Mouse (Mus musculus) mature B cell (primary cell): Measurements from ENCODE around the gene Aar2.

ENCODE experiments used
- in situ Hi-C: fragments of 300-500 bp; cut with MboI; formaldehyde crosslinking; loops from 2 replicates; pipeline ENCODE4 v1.14.3; 2019

Gene Aar2

DNA sequence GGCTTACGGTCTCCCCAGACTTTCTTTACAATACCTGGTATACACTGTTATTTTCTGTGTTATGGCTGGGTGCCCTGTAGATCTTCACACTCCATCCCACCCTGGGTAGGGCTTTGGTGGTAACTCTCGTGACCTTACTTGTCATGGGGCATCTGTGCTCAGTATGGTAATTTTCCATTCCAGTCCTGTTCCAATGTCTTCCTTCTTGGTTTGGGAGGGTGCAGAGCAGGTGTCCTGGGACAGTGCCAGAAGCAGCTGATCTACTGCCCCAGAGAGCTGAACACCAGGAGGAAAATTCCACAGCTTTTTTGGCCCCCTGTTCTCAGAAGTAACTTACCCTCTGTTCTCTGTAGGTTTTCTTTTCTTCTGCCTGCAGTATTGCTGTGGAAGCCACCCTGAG lies 19.1 kb downstream of the Aar2 start:
- in situ Hi-C loops = no loop called here

DNA sequence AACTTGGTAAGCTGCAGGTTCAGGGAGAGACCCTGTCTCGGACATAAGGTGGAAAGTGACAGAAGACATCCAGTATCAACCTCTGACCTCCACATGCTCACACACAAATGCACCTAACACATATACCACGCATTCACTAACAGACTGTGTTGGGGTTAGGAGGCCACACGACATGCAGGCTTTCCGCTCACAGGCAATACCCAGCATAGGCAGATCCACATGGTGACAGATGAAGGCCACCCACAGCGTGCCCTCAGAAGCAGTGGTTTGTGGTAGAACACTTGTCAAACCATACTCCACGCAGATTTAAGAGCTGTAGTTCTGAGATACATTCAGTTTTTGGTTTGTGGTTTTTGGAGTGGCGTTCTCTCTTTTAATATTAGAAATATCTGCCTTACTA lies 21.3 kb downstream of the Aar2 start:
- in situ Hi-C loops = no loop called here

DNA sequence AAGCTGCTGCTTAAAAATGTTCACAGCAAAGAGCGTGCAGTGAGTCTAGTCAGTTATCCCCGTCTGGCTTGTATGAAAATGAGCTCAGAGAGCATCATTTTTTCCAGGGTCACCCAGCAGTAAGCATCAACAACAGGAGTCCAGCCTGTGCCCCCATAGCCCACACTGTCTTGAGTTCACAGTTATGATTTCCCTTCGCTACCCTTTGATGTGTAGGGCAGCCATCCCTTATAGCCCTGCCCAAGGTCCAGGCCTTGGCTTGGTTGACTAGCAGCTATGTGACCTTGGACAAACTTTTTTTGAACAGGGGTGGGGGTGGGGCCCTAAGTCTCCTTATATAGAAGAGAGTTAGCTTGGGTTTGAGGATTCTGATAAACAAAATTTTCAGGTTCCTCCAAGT lies 21.9 kb downstream of the Aar2 start:
- in situ Hi-C loops = no loop called here

DNA sequence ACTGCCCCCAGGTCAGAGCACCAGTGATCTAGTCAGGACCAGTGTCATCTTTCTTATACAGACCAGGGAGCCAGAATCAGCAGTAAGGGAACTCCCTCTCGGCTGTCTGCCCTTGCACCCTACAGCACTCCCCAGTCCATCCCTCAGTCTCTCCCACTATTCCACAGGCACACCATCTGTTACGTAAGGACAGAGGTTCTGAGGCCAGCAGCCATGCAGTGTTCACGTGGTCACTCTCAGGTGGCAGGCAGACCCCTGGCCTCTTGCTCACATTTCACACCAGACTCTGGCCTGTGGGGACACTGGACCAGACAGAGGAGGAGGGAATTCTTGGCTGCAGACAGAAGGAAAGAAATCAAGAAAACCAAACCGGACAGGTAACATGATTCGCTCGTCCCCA lies 24.1 kb downstream of the Aar2 start:
- in situ Hi-C loops = no loop called here

DNA sequence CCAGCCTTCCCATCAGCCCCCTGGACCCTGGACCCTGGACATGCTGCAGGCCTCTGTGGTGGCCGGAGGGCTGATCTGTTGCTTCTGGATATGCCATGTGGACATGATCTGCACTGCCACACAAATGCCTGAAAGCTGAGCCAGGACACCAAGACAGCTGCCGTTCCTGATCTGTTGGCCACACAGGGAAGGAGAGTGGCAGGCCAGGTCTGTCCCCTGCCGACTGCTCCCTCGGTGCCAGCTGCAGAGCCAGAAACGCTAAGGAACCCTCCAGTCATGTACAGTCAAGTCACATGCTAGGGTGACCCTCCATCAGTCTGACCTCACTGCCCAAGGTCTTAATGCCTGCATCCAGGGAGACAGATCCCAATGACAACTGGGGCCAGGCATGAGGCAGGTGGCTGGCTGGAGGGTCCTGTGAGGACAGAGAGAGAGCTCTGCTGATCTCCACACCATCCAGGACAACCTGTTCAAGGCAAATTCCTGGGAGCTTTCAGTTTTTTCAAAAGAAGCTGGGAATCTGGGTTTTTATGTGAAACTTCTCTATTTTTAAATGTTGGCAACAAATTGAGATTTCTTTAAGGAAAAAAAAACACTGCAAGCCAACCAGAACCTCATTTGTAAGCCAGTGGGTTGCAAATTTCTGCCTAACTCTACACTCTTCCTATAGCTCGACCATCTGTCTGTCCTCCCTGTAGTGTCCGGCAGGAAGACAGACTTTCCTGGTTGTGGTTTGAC lies 29.6 kb downstream of the Aar2 start:
- in situ Hi-C loops = no loop called here

DNA sequence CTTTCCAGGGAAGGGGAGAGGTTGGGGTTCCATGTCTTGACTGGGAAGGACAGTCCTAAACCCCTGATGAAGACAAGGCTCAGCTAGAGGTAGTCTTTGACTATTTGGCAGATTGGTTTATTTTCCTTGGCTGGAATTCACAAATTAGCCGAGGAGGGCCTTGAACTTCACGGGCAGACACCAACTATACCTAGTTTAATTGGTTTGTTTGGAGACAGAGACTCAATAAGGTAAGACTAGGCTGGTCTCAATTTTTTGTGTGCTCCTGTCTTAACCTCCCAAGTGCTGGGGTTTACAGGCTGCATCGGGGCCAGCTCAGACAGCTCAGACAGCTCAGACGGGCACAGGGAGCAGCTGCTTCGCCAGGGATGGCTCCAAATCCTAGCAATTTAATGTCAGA lies 33.1 kb downstream of the Aar2 start:
- in situ Hi-C loops = no loop called here

DNA sequence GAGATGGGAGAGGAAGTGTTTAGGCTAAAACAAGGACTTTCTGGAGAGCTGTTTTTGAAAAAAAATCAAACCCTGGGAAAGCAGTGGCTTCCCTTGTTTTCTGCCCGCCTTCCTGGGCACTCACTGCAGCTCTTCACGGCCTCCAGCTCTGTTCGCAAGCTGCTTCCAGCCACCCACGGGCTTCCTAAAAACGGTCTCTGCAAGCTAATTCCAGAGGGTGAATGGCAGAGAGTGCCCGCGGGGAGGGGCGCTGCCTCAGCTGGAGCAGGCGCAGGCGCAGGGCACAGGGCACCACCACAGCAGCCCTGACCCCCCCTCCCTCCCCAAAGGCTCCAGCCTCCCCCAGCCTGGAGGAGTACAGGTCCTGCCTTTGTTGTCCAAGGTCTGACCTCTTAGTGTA lies 33.9 kb downstream of the Aar2 start:
- in situ Hi-C loops = no loop called here

DNA sequence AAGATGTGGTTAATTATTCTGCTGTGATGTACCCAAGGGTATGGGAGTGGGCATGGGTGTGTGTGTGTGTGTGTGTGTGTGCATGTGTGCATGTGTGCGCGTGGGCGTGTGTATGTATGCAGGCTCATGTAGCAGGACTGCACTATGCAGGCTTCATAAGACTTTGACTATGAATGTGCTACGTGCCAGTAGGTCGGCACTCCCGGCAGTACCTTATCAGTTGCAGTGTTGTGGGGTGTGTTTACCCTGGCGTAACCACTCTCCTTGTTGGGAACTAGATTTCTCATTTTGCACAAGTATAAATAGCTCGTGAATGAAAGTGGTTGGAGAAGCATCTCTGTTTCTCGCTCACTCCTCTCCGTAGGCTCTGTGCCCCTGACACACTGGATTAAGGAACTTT lies 35.5 kb downstream of the Aar2 start:
- in situ Hi-C loops = no loop called here

DNA sequence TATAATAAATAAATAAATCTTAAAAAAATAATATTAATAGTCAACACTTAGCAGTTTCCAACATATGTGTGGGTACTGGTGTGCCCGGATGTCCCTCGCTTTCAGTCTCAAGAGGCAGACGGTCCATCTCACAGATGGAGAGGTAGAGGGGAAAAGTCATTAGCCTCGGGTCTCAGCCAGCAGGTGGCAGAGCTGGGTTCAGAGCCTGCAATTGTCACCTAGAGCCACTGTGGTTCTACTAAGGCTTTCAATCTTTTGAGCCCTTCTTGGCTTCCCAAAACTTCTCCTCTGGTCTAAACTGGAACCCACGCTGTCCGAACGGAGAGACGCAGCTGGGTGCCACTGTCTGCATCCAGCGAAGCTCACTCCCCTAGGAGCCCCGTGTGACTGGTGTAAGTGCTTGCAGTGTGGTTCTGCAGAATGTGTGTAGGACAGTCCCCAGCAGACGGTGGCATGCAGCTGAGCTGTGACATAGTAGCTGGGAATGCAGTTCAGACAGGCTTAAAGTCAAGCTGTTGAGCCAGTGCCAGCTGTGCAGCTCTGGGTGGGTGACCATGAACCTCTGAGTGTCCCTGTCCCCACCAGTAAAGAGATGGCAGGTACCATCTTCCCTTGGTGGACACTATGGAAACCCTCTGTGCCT lies 36.9 kb downstream of the Aar2 start:
- in situ Hi-C loops = no loop called here

DNA sequence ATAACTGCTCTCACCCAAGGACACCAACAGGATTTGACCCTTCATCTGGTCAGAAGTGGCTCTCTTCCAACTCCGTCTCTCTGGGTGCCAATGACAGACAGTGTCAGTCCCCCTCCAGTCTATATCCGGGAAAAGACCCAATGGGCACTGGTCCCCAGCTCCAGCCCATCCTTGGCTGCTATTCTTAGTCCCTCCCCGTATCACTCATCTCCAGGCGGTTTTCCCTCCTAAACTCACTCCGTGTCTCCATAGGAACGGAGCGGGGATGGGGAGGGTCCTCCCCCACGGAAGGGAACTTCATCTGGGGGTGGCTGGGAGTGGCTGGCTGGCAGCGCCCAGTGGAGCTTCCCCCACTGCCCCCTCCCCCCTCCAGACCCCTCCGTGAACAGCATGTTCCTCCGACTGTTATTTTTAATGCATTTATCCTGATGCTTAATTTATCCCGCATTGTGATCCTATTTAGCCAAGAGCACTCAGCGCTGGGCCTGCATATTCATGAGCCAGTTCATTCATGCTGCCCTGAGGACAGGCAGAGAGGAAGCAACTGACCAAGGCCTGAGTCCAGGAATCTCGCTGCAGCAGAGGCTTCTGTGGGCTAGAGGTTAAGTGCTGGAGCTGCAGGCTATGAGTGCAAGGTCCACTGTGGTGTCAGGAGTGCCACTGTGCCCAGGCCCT lies 37.5 kb downstream of the Aar2 start:
- in situ Hi-C loops = no loop called here

DNA sequence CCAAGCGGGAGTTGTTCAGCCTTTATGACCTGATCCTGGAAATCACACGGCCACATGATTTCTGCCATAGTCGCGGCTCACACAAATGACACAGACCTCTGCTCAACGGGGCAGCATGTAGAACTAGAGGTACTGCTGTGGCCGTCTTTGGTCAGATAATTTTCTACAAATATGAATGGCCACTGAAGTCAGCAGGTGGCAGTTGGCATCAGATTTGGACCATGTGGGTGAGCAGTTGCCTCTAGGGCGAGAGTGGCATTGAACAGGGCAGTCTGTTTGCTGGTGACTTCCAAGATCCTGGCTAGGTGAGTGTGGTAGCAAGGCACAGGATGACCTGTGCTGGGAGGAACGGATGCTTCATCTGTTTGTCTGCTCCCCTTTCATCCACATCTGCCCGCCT lies 42.1 kb downstream of the Aar2 start:
- in situ Hi-C loops = no loop called here

DNA sequence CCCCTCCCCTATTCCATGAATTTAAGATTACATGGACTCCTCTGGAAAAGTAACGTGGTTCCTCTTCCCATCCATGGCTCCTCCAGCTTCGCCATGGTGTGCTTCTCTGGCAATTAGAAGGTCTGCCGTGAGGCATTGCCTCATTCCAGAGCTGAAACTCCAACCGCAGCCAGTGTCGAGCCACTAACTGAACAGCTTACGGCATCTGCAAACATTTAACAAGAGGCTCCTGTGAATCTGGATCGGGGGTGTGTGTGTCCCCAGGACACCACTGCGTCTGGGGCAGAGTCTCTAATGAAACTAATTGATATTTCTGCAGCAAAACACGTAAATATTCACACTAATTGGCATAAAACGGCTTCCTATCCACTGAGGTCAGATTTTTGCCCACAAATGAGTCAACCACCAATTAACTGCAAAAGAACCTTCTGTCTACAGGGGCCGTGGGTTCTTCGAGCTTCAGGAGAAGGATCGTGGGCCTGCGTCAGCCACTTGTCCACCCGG lies 47.7 kb downstream of the Aar2 start:
- in situ Hi-C loops = no loop called here

DNA sequence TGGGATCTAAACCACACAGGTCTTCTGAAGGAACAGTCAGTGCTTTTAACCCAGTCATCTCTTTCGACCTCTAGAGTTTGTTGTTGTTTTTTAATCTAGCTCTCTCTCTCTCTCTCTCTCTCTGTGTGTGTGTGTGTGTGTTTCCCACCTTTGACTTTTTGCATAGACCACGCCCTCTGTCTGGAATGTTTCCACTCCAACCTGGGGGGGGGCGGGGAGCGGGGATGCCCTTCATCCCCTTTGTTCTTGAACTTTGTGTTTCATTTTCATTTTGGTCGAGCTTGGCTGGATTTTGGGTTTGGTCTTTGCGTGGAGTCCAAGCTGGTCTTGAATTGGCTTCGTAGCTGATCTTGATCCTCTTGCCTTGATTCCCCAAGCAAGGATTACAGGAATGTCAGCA lies 55.2 kb downstream of the Aar2 start:
- in situ Hi-C loops = no loop called here

DNA sequence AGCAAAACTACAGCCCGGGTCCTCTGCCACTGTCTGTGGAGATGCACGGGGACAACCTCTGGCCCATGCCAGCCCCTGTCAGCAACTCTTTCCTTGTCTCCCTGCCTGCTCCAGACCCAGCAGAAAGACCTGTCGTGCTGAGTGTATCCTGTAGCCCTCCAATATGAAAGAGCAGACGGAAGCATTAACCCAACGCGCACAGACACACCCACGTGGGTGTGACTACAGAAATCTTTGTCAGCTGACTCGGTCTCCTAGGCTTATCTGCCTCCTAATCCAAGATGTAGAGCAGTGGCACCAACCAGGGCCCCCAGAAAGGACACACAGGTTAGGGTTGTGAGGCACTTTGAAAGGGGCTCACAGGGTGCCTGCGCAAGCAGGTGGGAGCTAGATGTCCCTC lies 56.3 kb downstream of the Aar2 start:
- in situ Hi-C loops = no loop called here

DNA sequence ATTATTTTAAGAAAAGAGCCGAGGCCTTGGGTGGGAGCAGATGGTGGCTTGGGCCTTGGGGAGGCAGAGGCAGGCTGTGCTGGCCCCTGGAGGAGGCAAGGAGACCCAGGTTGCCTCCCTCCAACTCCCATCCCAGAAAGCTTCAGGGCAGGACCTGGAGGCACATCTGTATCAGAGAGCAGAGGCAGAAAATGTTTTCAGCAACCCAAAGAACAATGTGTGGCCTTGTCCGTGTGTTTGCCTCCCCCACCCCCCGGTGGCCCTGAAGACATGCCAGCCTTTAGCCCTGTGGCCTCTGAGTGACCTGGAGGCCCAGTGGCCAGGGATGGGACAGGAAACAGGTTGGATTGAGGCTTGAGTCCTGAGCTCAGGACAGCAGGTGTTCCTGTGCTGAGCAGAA lies 57.8 kb downstream of the Aar2 start:
- in situ Hi-C loops = no loop called here

DNA sequence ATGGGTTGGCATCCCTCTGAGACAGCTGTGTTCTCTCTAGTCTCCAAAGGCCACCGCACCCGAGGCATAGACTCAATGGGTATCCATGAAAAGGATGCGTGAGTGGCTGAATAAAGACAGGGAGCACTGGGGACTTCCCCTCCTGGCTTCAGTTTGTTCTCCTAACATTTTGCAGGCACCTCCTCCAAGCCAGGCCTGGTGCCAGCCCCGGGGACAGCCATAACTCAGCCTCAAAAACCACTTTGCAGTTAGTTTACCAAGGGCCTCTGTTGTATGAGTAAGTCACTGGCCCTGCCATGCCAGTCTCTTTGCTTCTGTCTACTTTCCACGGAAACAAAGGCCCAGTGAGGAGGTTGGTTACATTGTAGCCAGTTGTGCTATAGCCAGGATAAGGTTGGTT lies 58.6 kb downstream of the Aar2 start:
- in situ Hi-C loops = no loop called here

DNA sequence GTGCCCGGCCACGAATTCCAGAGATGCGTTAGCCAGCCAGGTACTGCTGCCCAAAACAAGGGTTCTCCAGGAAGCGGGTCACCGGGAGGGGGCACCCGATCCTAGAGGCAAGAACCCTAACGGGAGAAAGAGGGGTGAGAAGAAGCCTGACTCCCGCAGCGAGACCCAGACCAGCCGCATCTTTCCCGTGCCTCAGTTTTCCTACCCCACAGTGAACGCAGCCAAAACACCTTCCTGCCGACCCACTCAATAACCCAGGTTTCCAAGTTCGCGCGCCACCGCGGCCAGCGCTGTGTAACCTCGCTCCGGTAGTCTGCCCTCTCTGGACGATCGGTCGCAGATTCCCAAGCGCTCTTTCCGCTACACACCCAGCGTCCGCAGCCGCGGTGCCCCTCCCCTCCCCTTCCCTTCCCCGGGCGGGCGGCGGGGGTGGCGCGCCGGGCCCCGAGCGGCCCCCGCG lies 65.7 kb downstream of the Aar2 start:
- in situ Hi-C loops = no loop called here

DNA sequence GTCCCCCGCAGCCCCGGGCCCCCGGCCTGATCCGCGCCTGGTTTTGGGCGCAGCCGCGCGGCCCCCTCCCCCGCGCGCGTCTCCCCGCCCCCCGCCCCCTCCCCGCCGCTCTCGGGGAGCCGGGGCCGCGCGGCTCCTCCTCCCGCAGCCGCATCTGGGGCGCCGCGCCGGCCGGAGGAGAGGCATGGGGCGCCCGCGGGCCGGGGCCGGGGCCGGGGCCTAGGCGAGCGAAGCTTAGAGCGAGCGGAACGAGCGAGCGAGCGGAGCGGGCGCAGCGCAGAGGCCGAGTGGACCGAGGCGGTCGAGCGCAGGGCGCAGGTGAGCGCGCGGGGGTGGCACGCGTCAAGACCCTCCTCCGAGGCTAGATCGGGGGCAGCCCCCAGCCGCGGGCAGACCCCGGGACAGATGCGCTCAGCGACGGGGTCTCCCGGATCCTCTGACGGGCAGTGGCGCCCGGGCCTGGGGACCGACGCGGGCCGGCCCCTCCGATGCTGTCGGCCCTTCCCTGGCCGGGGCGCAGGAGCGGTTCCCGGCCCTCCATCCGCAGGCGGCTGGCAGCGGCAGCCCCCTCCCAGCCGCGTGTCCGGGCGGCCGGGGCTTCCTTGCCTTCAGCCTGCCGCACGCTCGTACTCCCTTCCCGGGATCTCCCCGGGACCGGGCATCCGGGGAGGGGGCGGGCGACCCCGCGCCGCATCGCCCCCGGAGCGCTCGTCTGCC lies 66.3 kb downstream of the Aar2 start, which contains the start of gene Dlgap4:
Gene Dlgap4, plus strand, starts transcription at position 165 of the 717 bp plus-strand sequence.
- in situ Hi-C loops = no loop called here

DNA sequence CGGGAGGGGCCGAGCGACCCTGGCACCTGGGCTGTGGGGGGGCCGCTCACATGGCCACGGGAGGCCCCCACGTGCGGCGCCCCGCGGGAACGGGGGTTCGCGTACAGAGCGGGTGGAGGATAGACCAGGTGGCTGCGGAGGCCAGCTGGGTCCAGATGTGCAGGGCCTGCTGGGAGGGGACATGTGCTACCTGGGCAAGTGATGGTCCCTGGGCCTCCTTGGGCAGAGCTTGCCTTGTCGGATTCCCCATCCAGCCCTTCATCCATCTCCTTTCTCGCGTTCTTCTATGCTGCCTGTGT lies 66.8 kb downstream of the Aar2 start:
- in situ Hi-C loops = no loop called here

DNA sequence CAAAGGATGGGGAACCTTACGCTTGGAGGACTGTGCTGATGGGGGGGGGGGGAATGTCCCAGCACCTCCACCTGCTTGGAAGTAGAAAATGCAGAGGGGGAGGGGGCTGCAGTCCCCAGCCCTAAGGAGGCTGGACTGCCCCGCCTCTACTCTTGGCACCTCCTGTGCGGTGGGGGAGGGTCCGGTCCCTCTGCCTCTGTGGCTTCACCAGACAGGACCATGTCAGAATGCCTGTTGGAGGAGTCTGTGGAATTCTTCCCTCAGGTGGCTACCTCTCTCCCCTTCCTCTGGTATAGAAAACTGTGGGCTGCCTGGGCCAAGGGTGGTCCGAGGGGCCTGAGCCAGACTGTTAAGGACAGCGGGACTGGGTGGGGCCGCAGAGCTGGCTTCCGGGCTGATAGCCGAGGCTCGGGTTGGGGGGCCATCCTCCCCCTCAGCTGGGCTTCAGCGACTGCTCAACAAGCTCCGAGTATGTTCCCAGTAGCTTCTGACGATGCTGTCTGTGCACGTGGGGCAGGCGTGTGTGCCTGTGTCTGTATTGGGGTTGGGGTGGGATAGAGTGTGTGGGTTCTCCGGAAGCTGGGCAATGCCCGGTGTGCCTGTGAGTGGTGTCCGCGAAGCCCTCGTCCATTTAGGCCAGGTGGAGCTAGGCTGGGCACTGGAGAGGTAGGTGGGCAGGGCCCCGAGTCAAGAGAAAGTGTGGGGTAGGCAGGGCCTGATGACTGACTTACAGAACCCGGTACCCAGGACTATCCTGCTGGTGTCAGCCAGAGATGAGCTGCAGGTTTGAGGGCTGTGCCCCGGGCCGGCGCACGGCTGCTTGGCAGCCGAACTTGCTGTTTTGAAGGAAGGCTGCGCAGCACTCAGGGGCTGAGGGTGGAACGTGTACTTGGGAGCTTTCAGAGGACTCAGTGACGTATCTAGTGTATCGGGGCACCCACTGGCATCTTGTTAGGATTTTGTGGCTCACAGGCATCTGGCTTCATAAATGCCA lies 67.6 kb downstream of the Aar2 start:
- in situ Hi-C loops = no loop called here

DNA sequence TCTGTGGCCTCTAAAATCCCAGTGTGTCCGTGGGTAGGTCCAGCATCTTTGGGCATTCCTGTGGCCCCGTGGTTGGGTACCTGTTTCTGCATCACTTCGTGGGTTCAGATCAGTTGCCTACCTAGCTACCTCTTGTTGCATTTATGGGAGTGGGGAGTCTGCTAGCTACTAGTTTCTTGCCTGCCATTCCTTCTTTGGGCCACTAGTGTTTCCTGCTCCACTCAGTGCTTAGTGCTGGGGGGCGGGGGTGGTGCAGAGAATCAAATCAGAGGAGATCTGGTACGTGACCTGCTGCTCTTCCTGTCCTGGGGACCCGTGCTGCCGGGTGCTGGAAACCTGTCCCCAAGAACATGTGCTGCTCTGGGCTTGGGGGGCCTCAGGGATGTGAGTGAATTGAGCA lies 69.1 kb downstream of the Aar2 start:
- in situ Hi-C loops = no loop called here
